Mouse (Mus musculus) limb, embryonic 10.5 days (tissue): ENCODE data around the gene Kcnh1. TPM values are rescaled to one million over a fixed set of nuclear protein-coding genes. Genes with fewer than 3 reads are reported as not detected.

Experiments used
- DNase-seq: peaks from one replicate; pipeline ENCODE4 v3.0.0-alpha.2; 2017; ENCODE audit warnings: low spot score
- H3K27ac ChIP-seq: fragments of 300-500 bp; sonication (generic); 2 replicates; pipeline ENCODE4 v1.5.1; 2016; ENCODE audit warnings: mild to moderate bottlenecking
- H3K27me3 ChIP-seq: fragments of 300-500 bp; sonication (generic); 2 replicates; pipeline ENCODE4 v1.6.1; 2016; ENCODE audit warnings: low read depth, mild to moderate bottlenecking; ENCODE audit not compliant: poor library complexity, severe bottlenecking
- H3K36me3 ChIP-seq: fragments of 300-500 bp; sonication (generic); 2 replicates; pipeline ENCODE4 v1.6.1; 2016; ENCODE audit warnings: mild to moderate bottlenecking, moderate library complexity
- H3K4me1 ChIP-seq: fragments of 300-500 bp; sonication (generic); 2 replicates; pipeline ENCODE4 v1.6.1; 2016
- H3K4me3 ChIP-seq: fragments of 300-500 bp; sonication (generic); 2 replicates; pipeline ENCODE4 v1.5.1; 2016; ENCODE audit warnings: mild to moderate bottlenecking, moderate library complexity
- H3K9me3 ChIP-seq: fragments of 300-500 bp; sonication (generic); replicated peaks from 2 replicates; pipeline ENCODE4 v1.6.1; 2016; ENCODE audit warnings: mild to moderate bottlenecking
- WGBS: fragments of 180-500 bp; shearing (Covaris S2); methylation state at CpG from one replicate; pipeline ENCODE4 v1.1.7; 2016; 5-methylcytosine and 5-hydroxymethylcytosine counted together
- polyA plus RNA-seq: library from polyadenylated mRNA; unstranded; fragments of >200 nt; fragmentation: Nextera tagmentation; extraction: Ambion mirVana; gene quantifications from 2 replicates; pipeline ENCODE4 v1.2.1, GENCODE M21; 2016

The Kcnh1 gene
- polyA plus RNA-seq, 1 experiment from 2014 or later = 0.01 TPM

DNA sequence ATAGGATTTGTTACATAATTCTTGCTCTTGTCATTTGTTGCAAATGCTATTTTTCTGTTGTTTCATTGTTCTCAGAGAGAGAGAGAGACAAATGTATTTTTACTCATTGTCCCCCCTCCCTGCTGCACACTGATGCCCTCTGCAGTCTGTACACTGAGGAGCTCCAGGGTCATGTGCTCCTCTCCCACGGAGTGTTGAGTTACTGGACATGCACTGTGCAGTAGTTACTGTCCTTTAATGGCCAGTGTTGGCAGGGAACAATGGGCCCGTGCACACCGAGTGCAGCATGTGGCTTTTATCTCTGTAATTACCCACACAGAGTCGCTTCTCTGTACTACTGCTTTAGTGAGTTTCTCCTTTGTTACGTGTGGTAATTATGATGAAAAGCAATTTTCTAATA, 17.4 kb downstream of the Kcnh1 start:
- H3K4me1 ChIP-seq = no peaks in the 10 kb centered on the region
- H3K36me3 ChIP-seq = no peaks in the 10 kb centered on the region
- no peak for DNase-seq
- no peaks in the 10 kb centered on the region for H3K9me3 ChIP-seq
- no peak overlapping the region for H3K27ac ChIP-seq
- H3K27me3 ChIP-seq = no peaks in the 10 kb centered on the region
- WGBS = 73% methylated on average over 5 of the region's 5 CpGs
- no peak overlapping the region for H3K4me3 ChIP-seq

GRCm38 (mm10) chr1:192212448-192212847, 21.9 kb downstream of the Kcnh1 start:
- H3K4me1 ChIP-seq = no peaks in the 10 kb centered on the region
- H3K27ac ChIP-seq = no peak overlapping the region
- no peaks in the 10 kb centered on the region for H3K9me3 ChIP-seq
- no peaks in the 10 kb centered on the region for H3K36me3 ChIP-seq
- H3K27me3 ChIP-seq = no peaks in the 10 kb centered on the region
- WGBS = 81% methylated on average over 2 of the region's 2 CpGs
- H3K4me3 ChIP-seq = no peak overlapping the region
- DNase-seq = no peak

GRCm38 (mm10) chr1:192214666-192215065, 24.1 kb downstream of the Kcnh1 start:
- no peak overlapping the region for H3K4me3 ChIP-seq
- DNase-seq = no peak
- no peaks in the 10 kb centered on the region for H3K4me1 ChIP-seq
- H3K9me3 ChIP-seq = no peaks in the 10 kb centered on the region
- no peaks in the 10 kb centered on the region for H3K27me3 ChIP-seq
- no peaks in the 10 kb centered on the region for H3K36me3 ChIP-seq
- H3K27ac ChIP-seq = no peak overlapping the region
- WGBS = 96% methylated on average over 4 of the region's 4 CpGs

- Histone ChIP-seq H3K27ac (no peak overlapping the region), H3K4me3 (no peak overlapping the region), H3K4me1 (peaks cover 7% of the 10 kb centered on the region; the same call in 1 of the 2 replicates), H3K27me3 (no peaks in the 10 kb centered on the region), H3K36me3 (no peaks in the 10 kb centered on the region), H3K9me3 (no peaks in the 10 kb centered on the region)
- WGBS = 75% methylated on average over 2 of the region's 2 CpGs
- no peak for DNase-seq
Measured at GRCm38 (mm10) chr1:192220156-192220555, 29.6 kb downstream of the Kcnh1 start.

DNA sequence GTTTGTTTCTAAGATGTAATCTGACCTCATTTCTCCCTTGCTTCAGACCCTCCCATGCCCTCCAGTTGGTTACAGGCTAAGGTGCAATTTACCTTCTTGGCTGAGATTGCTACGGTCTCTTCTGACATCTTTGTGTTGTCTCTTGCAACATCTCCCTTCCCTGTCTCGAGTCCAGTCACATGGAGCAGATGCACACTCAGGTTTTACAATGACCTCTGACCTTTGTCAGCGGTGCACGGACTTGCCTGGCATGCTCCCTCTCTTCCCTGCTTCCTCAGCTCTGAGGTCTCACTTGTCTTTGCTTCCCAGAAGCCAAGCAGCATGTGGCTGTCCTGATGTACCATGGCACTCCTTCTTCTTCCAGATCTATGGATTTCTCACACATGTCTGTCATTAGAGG, 33.6 kb downstream of the Kcnh1 start:
- WGBS = 25% methylated on average over 4 of the region's 4 CpGs
- Histone ChIP-seq H3K36me3 (no peaks in the 10 kb centered on the region), H3K4me1 (peaks cover 7% of the 10 kb centered on the region; the same call in 1 of the 2 replicates), H3K4me3 (no peak overlapping the region), H3K27me3 (no peaks in the 10 kb centered on the region), H3K27ac (no peak overlapping the region), H3K9me3 (no peaks in the 10 kb centered on the region)
- no peak for DNase-seq

DNA sequence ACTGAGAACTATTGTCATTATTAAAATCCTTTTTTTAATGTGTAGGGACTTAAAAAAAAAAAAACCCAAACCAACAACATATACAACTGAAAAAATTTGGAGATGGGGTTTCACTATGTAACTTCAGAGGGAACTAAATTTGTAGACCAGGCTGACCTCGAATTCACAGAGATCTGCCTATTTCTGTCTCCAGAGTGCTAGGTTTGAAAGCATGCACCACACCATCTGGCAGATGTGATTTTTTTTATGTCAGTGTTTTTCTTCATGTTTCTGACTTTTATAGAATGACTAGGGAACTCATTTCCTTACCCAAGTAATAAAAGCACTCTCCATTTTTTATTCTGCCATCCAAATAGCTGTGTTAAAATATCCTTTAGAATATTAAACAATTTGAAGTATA, 42.1 kb downstream of the Kcnh1 start:
- WGBS = 70% methylated on average over 1 of the region's 1 CpGs
- no peak overlapping the region for H3K4me3 ChIP-seq

DNA sequence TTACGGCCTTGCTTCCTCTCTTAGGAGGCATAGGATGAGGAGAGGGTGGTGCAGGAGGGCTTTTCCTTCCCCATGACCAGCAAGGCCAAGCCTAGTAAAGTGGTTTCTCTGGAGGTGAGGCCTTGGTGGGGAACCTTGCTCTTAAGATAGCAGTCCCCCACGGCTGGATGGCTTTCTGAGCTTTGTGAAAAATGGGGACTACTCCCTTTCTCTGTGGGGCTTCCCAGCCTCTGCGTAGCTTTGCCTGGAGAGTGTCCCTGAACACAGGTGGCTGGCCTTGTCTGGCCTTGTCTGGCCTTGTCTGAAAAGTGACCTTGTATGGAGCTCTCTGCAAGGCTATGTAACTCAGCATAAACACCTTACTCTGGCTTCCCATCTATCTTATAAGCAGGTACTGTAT, 56.3 kb downstream of the Kcnh1 start:
- H3K36me3 ChIP-seq = no peaks in the 10 kb centered on the region
- no peaks in the 10 kb centered on the region for H3K9me3 ChIP-seq
- H3K4me3 ChIP-seq = no peak overlapping the region
- H3K27ac ChIP-seq = no peak overlapping the region
- H3K4me1 ChIP-seq = no peaks in the 10 kb centered on the region
- H3K27me3 ChIP-seq = no peaks in the 10 kb centered on the region
- DNase-seq = no peak
- WGBS = 66% methylated on average over 3 of the region's 3 CpGs

More for the DNA sequence above, 42.1 kb downstream of the Kcnh1 start:
- Histone ChIP-seq H3K27me3 (no peaks in the 10 kb centered on the region), H3K36me3 (no peaks in the 10 kb centered on the region), H3K9me3 (no peaks in the 10 kb centered on the region), H3K4me1 (0 out of 2 replicates have a peak, but pooled peaks cover 4% of the 10 kb centered on the region), H3K27ac (no peak overlapping the region)
- no peak for DNase-seq

GRCm38 (mm10) chr1:192259146-192259545, 68.6 kb downstream of the Kcnh1 start:
- no peaks in the 10 kb centered on the region for H3K36me3 ChIP-seq
- H3K4me1 ChIP-seq = no peaks in the 10 kb centered on the region
- WGBS = 88% methylated on average over 5 of the region's 5 CpGs
- no peak for DNase-seq
- no peaks in the 10 kb centered on the region for H3K9me3 ChIP-seq
- no peak overlapping the region for H3K27ac ChIP-seq
- H3K4me3 ChIP-seq = no peak overlapping the region
- H3K27me3 ChIP-seq = no peaks in the 10 kb centered on the region

DNA sequence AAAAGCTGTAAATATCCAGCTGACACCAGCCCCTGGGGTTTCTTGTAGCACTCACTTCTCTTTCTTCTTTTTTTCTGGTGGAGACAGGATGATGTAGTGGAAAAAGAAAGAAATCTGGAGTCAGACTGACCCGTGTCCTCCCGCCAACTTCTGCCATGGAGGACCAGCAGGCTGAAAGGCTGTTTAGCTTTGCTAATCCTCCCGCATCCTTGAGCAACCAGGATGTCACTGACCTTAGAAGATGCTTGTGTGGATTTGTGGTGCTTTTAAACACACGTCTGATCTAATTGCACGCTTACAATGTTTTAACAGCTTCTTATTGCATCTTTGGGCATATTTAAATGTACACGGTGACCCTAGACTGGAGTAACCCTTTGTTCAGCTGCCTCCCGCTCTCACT, 69.0 kb downstream of the Kcnh1 start:
- no peaks in the 10 kb centered on the region for H3K4me1 ChIP-seq
- 84% methylated on average over 7 of the region's 7 CpGs for WGBS
- no peaks in the 10 kb centered on the region for H3K36me3 ChIP-seq
- H3K27me3 ChIP-seq = no peaks in the 10 kb centered on the region
- H3K9me3 ChIP-seq = no peaks in the 10 kb centered on the region
- no peak overlapping the region for H3K4me3 ChIP-seq
- no peak overlapping the region for H3K27ac ChIP-seq
- DNase-seq = no peak

- DNase-seq = no peak
Measured at GRCm38 (mm10) chr1:192265704-192266103, 75.1 kb downstream of the Kcnh1 start.

GRCm38 (mm10) chr1:192266956-192267355, 76.4 kb downstream of the Kcnh1 start:
- H3K27ac ChIP-seq = no peak overlapping the region
- H3K27me3 ChIP-seq = no peaks in the 10 kb centered on the region
- H3K4me3 ChIP-seq = no peak overlapping the region
- 92% methylated on average over 6 of the region's 6 CpGs for WGBS
- H3K4me1 ChIP-seq = no peaks in the 10 kb centered on the region
- DNase-seq = no peak
- no peaks in the 10 kb centered on the region for H3K36me3 ChIP-seq
- H3K9me3 ChIP-seq = no peaks in the 10 kb centered on the region

More at GRCm38 (mm10) chr1:192265704-192266103, 75.1 kb downstream of the Kcnh1 start:
- Histone ChIP-seq H3K9me3 (no peaks in the 10 kb centered on the region), H3K27ac (no peak overlapping the region), H3K27me3 (no peaks in the 10 kb centered on the region), H3K4me3 (no peak overlapping the region), H3K4me1 (no peaks in the 10 kb centered on the region), H3K36me3 (no peaks in the 10 kb centered on the region)
- 87% methylated on average over 1 of the region's 1 CpGs for WGBS

- DNase-seq = no peak
- no peaks in the 10 kb centered on the region for H3K4me1 ChIP-seq
Measured at GRCm38 (mm10) chr1:192268878-192269277, 78.3 kb downstream of the Kcnh1 start.

GRCm38 (mm10) chr1:192269911-192270310, 79.3 kb downstream of the Kcnh1 start:
- Histone ChIP-seq H3K4me3 (no peak overlapping the region), H3K4me1 (no peaks in the 10 kb centered on the region), H3K27ac (no peak overlapping the region), H3K27me3 (no peaks in the 10 kb centered on the region), H3K9me3 (no peaks in the 10 kb centered on the region), H3K36me3 (no peaks in the 10 kb centered on the region)
- no peak for DNase-seq
- WGBS = 90% methylated on average over 9 of the region's 9 CpGs

More at GRCm38 (mm10) chr1:192268878-192269277, 78.3 kb downstream of the Kcnh1 start:
- H3K27me3 ChIP-seq = no peaks in the 10 kb centered on the region
- H3K9me3 ChIP-seq = no peaks in the 10 kb centered on the region
- 85% methylated on average over 5 of the region's 5 CpGs for whole genome bisulfite sequencing
- no peak overlapping the region for H3K27ac ChIP-seq
- H3K36me3 ChIP-seq = no peaks in the 10 kb centered on the region
- no peak overlapping the region for H3K4me3 ChIP-seq

DNA sequence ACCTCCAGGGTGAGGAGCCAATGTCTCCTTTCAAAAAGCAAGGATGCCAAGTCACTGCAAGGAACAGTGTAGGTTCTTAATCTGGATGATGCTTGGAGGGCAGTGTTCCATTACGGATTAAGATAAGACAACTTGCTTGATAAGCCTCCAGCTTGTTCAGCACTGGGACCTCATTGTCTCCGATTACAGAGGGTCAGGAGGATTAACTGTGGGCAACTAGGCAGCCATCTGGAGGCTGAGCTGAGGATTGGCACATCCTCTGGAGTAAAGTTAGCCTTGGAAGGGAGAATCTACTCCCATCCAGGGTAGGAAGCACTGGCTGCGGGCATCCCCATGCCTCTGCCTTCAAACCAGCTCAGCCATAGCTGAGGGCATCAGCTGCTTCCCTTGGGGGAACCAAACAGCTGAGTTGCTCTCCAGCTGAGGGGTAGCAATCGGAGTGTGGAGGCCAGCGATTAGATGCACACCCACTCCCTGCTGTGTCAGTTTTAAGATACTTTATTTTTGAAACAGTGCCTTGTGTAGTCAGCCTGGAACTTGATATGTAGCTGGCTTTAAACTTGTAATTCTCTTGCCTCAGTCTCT, 87.3 kb downstream of the Kcnh1 start:
- WGBS = 74% methylated on average over 5 of the region's 5 CpGs
- Histone ChIP-seq H3K27ac (no peak overlapping the region), H3K4me3 (no peak overlapping the region), H3K4me1 (peaks cover 3% of the 10 kb centered on the region; the same call in 1 of the 2 replicates), H3K9me3 (no peaks in the 10 kb centered on the region), H3K27me3 (no peaks in the 10 kb centered on the region), H3K36me3 (no peaks in the 10 kb centered on the region)
- no peak for DNase-seq
